Mouse (Mus musculus): ENCODE measurements at regions not wholly inside any gene's neighbourhood (a gene's known extent, or its start where the extent isn't known, plus 50 kb on each side); places are given as distances from the start of the nearest gene placed in this dataset.

DNA sequence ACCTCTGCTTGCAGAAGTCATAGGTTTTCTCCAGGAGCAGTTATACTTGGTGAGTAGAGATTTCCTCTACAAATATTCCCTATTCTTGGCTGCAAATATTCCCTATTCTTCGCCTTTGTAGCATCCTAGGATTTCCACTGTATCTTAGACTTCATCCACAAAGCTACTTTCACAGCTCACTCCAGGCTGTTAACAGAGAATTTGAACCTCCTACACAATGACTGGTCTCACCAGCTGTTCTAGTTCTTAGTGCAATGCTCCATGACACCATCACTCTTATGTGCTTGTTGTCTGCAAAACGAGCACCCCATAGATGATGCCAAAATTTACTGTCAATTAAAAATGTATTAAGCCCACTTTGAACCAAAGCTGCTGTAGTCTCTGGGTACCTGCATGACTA is 631.5 kb downstream of the Rab28 start:
- no peak for TF ChIP-seq CTCF (IDR thresholded peaks at IDR 0.05; ENCODE audit: low read depth)
- no peak for TF ChIP-seq EP300 (IDR thresholded peaks at IDR 0.05; ENCODE audit: low read depth)
